Comparison of ENCODE assay signal across 19 mouse cellular contexts in the genomic region with DNA sequence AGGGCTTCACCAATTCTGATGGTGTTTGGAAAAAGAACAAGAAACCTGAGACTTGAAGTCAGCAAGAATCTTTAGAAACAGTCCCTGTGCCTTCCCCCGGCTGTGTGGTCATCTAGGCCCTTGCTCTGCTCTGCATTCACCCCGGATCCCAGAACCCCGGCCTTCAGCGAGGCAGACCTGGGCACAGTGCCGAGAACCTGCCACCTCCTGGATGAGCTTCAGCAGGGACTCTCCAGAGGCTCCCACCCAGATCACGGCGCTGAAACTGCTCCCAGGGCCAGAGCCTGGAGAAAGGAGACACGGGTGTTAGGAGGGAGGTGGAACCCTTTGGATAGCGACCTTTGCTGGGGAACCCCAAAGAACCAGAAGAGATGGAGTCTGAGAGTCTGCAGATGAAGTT. TPM values are rescaled to one million over a fixed set of nuclear protein-coding genes. Genes with fewer than 3 reads are reported as not detected.
DNase-seq lines count a peak whose midpoint lies in the region; ATAC-seq and TF ChIP-seq lines count a peak whose summit lies in the region.
"Had no signal": no experiment of that assay in that cellular context is flagged by ENCODE, and none has a peak within 500 bp of the region (broad histone marks: within the 10 kb centered on the region; RNA-seq: fewer than 3 reads in every experiment).

No protein-coding gene starts in this region.

- intact Hi-C loops in heart, postnatal 10 days (cut with DNase I): no loop called here
- intact Hi-C loops in gastrocnemius, postnatal 14 days (cut with DNase I; ENCODE audit: low total_unique reads): no loop called here

- no peak for ATAC-seq in heart, embryonic 12.5 days (ENCODE audit: insufficient number of reproducible peaks, low FRiP score)
- ATAC-seq in frontal cortex, adult (ENCODE audit: low TSS enrichment): no peak
- ATAC-seq: midbrain, embryonic 16.5 days had no signal

- TF ChIP-seq POLR2A in bone marrow, adult 2 months (IDR thresholded peaks at IDR 0.05; ENCODE audit: borderline replicate concordance, control insufficient read depth, low read depth, low read length): no peak

- TF ChIP-seq CTCF in bone marrow, adult 2 months (IDR thresholded peaks at IDR 0.05; ENCODE audit: control insufficient read depth, insufficient read depth, low read length): no peak

- no peaks in the 10 kb centered on the region for H3K9me3 ChIP-seq in heart, embryonic 12.5 days (replicated peaks)
- no peaks in the 10 kb centered on the region for H3K9me3 ChIP-seq in heart, embryonic 10.5 days
- H3K9me3 ChIP-seq: lung, embryonic 15.5 days; neural tube, embryonic 12.5 days; stomach, embryonic 15.5 days had no signal

- 48% methylated on average over 9 of the region's 9 CpGs for WGBS in heart, embryonic 12.5 days
- WGBS in heart, embryonic 10.5 days: 61% methylated on average over 9 of the region's 9 CpGs
- 31% methylated on average over 9 of the region's 9 CpGs for WGBS in bone marrow, adult 2 months

- H3K27me3 ChIP-seq in heart, embryonic 12.5 days (replicated peaks): peaks cover 39% of the 10 kb centered on the region
- peaks cover 66% of the 10 kb centered on the region for H3K27me3 ChIP-seq in heart, embryonic 10.5 days (ENCODE audit: insufficient read depth, poor library complexity, severe bottlenecking)
- H3K27me3 ChIP-seq: stomach, embryonic 15.5 days had no signal

- H3K27ac ChIP-seq in heart, embryonic 12.5 days (ENCODE audit: poor library complexity, severe bottlenecking): no peak overlapping the region
- H3K27ac ChIP-seq in heart, embryonic 10.5 days: no peak overlapping the region
- peak overlapping the region; percentile 17; the same call in 1 of the 2 replicates for H3K27ac ChIP-seq in bone marrow, adult 2 months (ENCODE audit: control insufficient read depth, insufficient read depth, low read depth, low read length, poor library complexity)
- H3K27ac ChIP-seq: lung, embryonic 15.5 days; neural tube, embryonic 12.5 days; stomach, embryonic 15.5 days had no signal

- DNase-seq in heart, embryonic 10.5 days (ENCODE audit: low spot score): no peak
- peak; percentile 77 for DNase-seq in adrenal gland, adult 8-10 months
- peak; percentile 67 to 69 for DNase-seq in heart, postnatal 10 days
- no peak for DNase-seq in MN1 (ENCODE audit: low spot score)
- DNase-seq in gastrocnemius, postnatal 14 days: no peak
- DNase-seq: cerebellum, adult 2 months had no signal

- H3K36me3 ChIP-seq in heart, embryonic 12.5 days: no peaks in the 10 kb centered on the region
- no peaks in the 10 kb centered on the region for H3K36me3 ChIP-seq in heart, embryonic 10.5 days
- H3K36me3 ChIP-seq: lung, embryonic 15.5 days; neural tube, embryonic 12.5 days; stomach, embryonic 15.5 days had no signal

- H3K4me3 ChIP-seq in heart, embryonic 12.5 days: no peak overlapping the region
- H3K4me3 ChIP-seq in heart, embryonic 10.5 days: no peak overlapping the region
- no peak overlapping the region for H3K4me3 ChIP-seq in bone marrow, adult 2 months (replicated peaks; ENCODE audit: control insufficient read depth, low read depth, low read length)
- H3K4me3 ChIP-seq: lung, embryonic 15.5 days; neural tube, embryonic 12.5 days; stomach, embryonic 15.5 days had no signal

- peaks cover 19% of the 10 kb centered on the region for H3K4me1 ChIP-seq in heart, embryonic 12.5 days (replicated peaks)
- peaks cover 37% of the 10 kb centered on the region for H3K4me1 ChIP-seq in heart, embryonic 10.5 days
- H3K4me1 ChIP-seq in bone marrow, adult 2 months (ENCODE audit: control insufficient read depth, insufficient read depth, low read length): peaks cover 2% of the 10 kb centered on the region; the same call in 1 of the 2 replicates

- H3K4me2 ChIP-seq in heart, embryonic 12.5 days: 0 out of 2 replicates have a peak overlapping the region, but pooled peaks have one; percentile 28
- H3K4me2 ChIP-seq: neural tube, embryonic 12.5 days had no signal

- no peak overlapping the region for H3K9ac ChIP-seq in heart, embryonic 12.5 days
- H3K9ac ChIP-seq: lung, embryonic 15.5 days; neural tube, embryonic 12.5 days; stomach, embryonic 15.5 days had no signal

RNA-seq across cellular contexts. Expression of gene Slc30a2, which starts 19.1 kb away (rescaled TPM):
- polyA plus RNA-seq in heart, embryonic 12.5 days (2016; fragmentation: Nextera tagmentation; extraction: Ambion mirVana): 0.42 and 0.44 TPM in 2 replicates
- 0.09 and 0.36 TPM in 2 replicates for polyA plus RNA-seq in heart, embryonic 10.5 days (2016; fragmentation: Nextera tagmentation; extraction: Ambion mirVana)
- total RNA-seq in adrenal gland, adult 8-10 months (2022): 100 to 1,000 TPM in 2 of 4 experiments, 10 to 100 TPM in 2; 29.5 to 113 (median 69.5) TPM
- polyA plus RNA-seq in bone marrow, adult 2 months (2011; ENCODE audit: insufficient read depth, insufficient read length, low replicate concordance, missing spikeins): 4.0 TPM in 1 of 2 replicates, not detected in the other
- under 1 TPM; 0.12 to 0.69 TPM for total RNA-seq in heart, postnatal 10 days (2021)
- total RNA-seq in gastrocnemius, postnatal 14 days (2021): 1 to 10 TPM in 1 of 2 experiments, under 1 TPM in 1; 0.47 to 6.3 TPM
- total RNA-seq: layer of hippocampus, postnatal 14 days; left cerebral cortex, postnatal 25 days had no signal
- polyA plus RNA-seq: forebrain, embryonic 11.5 days; hindbrain, embryonic 11.5 days; liver, embryonic 11.5 days; neural tube, embryonic 12.5 days had no signal

RNA-seq across cellular contexts. Expression of gene Extl1, which starts 21.5 kb away (rescaled TPM):
- 3.1 TPM in 2 replicates for polyA plus RNA-seq in heart, embryonic 12.5 days (2016; fragmentation: Nextera tagmentation; extraction: Ambion mirVana)
- polyA plus RNA-seq in heart, embryonic 10.5 days (2016; fragmentation: Nextera tagmentation; extraction: Ambion mirVana): 1.9 and 2.8 TPM in 2 replicates
- total RNA-seq in adrenal gland, adult 8-10 months (2022): 10 to 100 TPM in 2 of 4 experiments, 1 to 10 TPM in 2; 3.3 to 15.4 (median 9.4) TPM
- 0.23 and 3.3 TPM in 2 replicates for polyA plus RNA-seq in bone marrow, adult 2 months (2011; ENCODE audit: insufficient read depth, insufficient read length, low replicate concordance, missing spikeins)
- 1 to 10 TPM; 4.2 to 5.4 TPM for total RNA-seq in heart, postnatal 10 days (2021)
- total RNA-seq in gastrocnemius, postnatal 14 days (2021): 10 to 100 TPM; 36.3 to 37.2 TPM

RNA-seq across cellular contexts. Expression of gene Pafah2, which starts 34.0 kb away (rescaled TPM):
- 10.1 and 10.7 TPM in 2 replicates for polyA plus RNA-seq in heart, embryonic 12.5 days (2016; fragmentation: Nextera tagmentation; extraction: Ambion mirVana)
- 8.0 and 9.6 TPM in 2 replicates for polyA plus RNA-seq in heart, embryonic 10.5 days (2016; fragmentation: Nextera tagmentation; extraction: Ambion mirVana)
- total RNA-seq in adrenal gland, adult 8-10 months (2022): 10 to 100 TPM; 13.9 to 21.7 (median 19.0) TPM
- polyA plus RNA-seq in bone marrow, adult 2 months (2011; ENCODE audit: insufficient read depth, insufficient read length, low replicate concordance, missing spikeins): 5.8 and 8.8 TPM in 2 replicates
- 10 to 100 TPM in 1 of 2 experiments, 1 to 10 TPM in 1; 9.6 to 10.2 TPM for total RNA-seq in heart, postnatal 10 days (2021)
- total RNA-seq in gastrocnemius, postnatal 14 days (2021): 1 to 10 TPM; 3.2 to 3.4 TPM

RNA-seq across cellular contexts. Expression of gene Trim63, which starts 47.2 kb away (rescaled TPM):
- polyA plus RNA-seq in heart, embryonic 12.5 days (2016; fragmentation: Nextera tagmentation; extraction: Ambion mirVana): 90.7 and 93.9 TPM in 2 replicates
- polyA plus RNA-seq in heart, embryonic 10.5 days (2016; fragmentation: Nextera tagmentation; extraction: Ambion mirVana): 47.5 and 77.0 TPM in 2 replicates
- not detected for total RNA-seq in adrenal gland, adult 8-10 months (2022)
- 1.1 TPM in 1 of 2 replicates, not detected in the other for polyA plus RNA-seq in bone marrow, adult 2 months (2011; ENCODE audit: insufficient read depth, insufficient read length, low replicate concordance, missing spikeins)
- total RNA-seq in heart, postnatal 10 days (2021): 100 to 1,000 TPM; 238 to 242 TPM
- total RNA-seq in gastrocnemius, postnatal 14 days (2021): 100 to 1,000 TPM; 103 to 224 TPM
- total RNA-seq: megakaryocyte, adult 5-6 weeks had no signal

Comparison
In these comparisons a context has a peak if more than half of its experiments do, and no peak if none do; other contexts are left out.
1. DNase-seq: peak in adrenal gland, adult 8-10 months (single experiment) and heart, postnatal 10 days (2 of 2); none in heart, embryonic 10.5 days (single experiment), MN1 (single experiment) and gastrocnemius, postnatal 14 days (single experiment).
2. RNA of gene Slc30a2, which starts 19.1 kb away (total RNA-seq): 29.5 to 113 TPM in adrenal gland, adult 8-10 months; 0.47 to 6.3 TPM in gastrocnemius, postnatal 14 days and 0.12 to 0.69 TPM in heart, postnatal 10 days; every median in the first group is over 4 times any median in the second.